Mouse (Mus musculus) gastrocnemius, adult 8-10 months (tissue): ENCODE measurements around the gene Adgrl1. TPM values are rescaled to one million over a fixed set of nuclear protein-coding genes. Genes with fewer than 3 reads are reported as not detected.

Source experiments
- DNase-seq, 2 experiments: peaks; one replicate each; pipeline ENCODE4 v3.0.0; 2022; ENCODE audit warnings: low spot score in 2 of 2
- total RNA-seq, 4 experiments: library from RNA; stranded (reverse); gene quantifications; 2 replicates each; pipeline ENCODE4 v1.2.4; 2022

The Adgrl1 gene
- 10 to 100 TPM in 2 of 4 experiments, 1 to 10 TPM in 2; 9.8 to 17.5 (median 12.5) TPM for total RNA-seq

DNA sequence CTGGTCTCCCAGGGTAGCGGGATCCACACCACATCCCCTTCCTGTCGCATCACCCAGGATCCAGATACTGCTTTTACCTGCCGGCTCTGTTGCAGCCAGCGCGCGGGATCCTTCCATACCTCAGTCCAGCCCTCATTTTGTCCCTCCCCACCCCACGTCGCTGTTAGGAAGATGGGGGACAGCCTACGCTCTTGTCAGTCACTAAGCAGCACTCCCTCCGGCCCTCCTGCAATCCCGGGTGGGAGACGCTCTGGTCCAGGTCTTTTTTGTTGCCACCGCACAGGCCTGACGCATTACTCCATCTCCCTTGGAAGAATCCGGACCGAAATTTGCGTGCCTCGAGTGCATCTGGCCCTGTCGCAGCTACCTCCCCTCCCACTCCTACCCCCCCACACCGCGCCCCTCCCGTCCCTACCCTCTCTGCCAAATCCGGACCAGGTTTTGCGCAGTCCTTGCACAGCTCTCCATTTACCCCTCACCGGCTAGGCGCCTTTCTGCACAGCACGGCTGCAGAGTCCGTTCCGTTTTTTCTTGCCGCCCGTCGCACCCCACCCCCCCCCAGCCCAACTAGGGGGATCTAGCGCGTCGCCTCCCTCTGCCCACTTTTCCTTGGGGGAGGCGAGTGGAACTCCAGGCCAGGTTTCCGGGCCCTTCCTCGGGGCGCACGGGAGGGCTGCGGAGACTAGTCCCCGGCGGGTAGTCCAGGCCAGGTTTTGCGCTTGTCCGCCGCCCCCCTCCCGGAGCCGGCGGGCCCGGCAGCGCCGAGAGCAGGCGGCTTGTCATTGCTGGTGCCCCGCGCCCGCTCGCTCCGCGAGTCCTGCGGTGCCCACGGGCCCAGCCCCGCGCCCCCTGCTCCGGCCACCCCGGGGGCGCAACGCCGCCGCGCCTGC is at the start of gene Adgrl1:
Gene Adgrl1 (plus strand): TSS at position 743 of the 890 bp plus-strand sequence.
- peak; percentile 61 to 69 for DNase-seq

DNA sequence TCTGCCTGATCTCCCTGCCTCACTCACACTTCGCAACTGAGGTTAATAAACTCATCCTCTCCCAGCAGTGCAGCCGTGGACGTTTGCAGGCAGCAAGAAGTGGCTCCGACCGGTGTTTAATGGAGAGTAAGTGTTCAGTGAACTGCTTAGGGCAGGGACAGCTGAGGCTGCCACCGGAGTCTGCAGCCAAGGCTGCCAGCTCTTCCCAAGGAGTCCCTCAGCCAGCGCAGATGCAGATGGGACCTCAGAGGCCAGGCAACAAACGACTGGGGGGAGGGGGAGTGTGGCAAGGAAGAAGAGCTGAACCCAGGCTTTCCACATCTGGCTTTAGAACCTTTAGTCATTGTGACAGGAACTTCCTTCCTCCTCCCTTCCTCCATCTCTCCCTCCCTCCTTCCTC is 47.6 kb upstream of the Adgrl1 start:
- DNase-seq: no peak

DNA sequence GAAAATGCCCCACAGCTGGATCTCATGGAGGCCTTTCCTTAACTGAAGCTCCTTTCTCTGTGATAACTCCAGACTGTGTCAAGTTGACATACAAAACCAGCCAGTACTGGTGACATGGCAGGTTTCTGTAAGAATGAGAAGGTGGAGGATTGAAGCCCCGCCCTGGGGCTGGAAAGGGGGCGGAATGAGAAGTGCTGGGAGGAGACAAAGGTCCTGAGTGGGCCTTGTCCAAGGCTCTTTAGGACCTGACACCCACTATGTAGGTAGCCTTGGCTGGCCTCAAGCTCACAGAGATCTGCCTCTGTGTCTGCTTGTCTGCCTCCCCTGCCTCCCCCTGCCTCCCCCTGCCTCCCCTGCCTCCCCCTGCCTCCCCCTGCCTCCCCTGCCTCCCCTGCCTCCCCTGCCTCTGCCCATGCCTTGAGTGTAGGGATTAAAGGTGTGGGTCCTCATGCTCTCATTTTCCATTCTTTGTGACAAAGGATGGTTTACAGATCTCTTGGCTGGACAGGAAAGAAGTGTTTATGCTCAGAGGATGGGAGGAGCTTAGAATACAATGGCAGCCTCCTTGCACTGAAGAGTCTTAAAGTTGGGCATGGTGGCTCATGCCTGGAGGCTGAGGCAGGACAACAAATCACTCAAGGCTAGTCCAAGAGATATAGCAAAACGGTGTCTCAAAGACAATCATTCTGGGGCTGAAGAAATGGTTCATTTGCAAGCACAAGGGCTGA is 46.4 kb upstream of the Adgrl1 start:
- DNase-seq: no peak

DNA sequence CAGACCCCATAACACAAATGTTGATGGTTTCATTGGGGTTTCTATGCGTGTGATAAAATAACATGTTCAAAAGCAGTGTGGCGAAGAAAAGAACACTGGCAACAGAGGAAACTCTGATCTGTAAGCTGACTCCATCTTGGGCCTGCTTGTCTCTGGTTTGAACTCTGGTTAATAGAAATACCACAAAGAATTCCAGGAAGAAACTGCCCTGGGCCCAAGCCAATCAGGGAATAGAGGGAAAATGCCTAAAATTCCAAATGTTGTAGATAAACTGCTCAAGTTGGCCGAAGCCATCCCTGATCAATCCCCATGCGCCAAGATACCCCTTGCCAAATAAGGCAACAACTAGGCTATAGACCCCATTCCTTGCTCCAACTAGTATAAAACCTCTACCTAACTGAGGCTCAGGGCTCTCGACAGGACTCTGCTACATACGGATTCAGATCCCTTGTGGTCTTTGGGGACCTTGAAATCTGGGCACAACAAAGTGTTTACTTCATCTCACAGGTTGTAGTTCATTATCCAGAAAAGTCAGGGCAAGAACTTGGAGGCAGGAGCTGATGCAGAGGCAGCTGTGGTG is 43.3 kb upstream of the Adgrl1 start:
- DNase-seq: no peak

DNA sequence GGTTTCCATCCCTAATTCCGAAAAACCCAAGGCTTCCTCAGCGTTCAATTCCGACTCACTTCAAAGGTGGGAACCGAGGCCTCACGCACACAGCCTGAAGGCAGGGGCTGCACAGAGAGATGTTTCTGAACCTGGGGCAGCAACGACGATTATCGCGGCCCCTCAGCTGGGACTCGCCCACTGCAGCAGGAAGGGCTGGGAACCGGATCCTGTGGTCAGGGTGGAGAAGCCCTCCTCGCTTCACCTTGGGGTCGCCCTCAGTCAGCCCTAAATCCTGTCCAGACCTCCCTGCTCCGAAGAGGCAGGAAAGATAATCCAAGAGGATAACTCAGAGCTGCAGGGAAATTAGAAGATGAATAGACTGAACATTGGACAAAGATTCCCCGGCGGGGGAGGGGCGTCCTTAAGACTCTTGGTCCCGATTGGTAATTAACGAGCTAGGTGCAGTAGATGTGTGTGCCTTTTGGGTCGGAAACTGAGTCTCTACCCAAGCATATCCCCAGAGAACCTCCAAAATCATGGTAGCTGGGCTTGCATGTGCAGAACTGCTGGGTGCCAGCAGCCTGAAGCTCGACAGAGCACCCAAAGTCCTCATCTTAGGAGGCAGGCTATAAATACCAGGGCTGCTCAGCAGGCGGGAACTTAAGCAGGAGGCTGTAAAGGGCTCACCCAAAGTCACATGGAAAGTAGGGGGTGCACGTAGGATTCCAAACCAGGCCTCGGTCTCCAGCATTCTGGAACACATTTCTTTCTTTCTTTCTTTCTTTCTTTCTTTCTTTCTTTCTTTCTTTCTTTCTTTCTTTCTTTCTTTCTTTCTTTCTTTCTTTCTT is 37.3 kb upstream of the Adgrl1 start:
- DNase-seq: no peak

DNA sequence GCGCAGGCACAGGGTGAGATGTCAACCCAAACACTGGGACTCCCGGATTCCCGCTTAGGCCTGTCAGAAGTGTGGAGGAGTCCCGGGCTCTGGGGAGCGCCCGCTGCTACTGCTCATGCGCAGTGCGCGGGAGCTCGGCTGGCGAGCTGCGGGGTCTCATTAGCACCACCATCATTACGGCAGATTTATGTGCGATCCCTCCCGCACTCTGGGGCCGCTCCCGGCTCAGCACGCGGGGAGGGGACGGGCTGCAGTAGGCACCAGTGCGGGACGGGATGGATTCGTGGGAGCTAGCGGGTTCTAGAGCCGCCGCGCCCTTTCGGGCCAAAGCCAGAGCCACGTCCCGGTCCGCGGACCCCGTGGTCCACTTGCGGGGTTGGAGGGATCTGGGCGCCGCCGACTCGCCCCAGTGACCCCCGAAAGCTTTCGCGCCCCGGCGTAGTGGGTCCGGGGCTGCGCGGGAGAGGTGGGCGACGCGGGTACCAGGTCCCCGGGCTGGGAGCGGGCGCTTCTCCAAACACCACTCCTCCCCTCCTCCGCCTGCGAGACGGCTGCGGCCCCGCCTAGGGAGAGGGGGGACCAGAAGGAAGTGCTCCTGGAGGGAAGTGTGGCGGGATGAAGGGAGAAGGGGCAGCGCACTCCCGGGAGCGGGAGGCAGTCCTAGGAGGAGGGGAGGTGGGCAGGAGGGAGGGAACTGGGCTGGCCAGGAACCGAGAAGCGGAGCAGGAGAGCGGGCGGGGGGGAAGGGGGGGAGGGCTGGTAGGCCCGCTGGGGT is 24.8 kb upstream of the Adgrl1 start:
- peak in 1 of 2 experiments; percentile 24 for DNase-seq

DNA sequence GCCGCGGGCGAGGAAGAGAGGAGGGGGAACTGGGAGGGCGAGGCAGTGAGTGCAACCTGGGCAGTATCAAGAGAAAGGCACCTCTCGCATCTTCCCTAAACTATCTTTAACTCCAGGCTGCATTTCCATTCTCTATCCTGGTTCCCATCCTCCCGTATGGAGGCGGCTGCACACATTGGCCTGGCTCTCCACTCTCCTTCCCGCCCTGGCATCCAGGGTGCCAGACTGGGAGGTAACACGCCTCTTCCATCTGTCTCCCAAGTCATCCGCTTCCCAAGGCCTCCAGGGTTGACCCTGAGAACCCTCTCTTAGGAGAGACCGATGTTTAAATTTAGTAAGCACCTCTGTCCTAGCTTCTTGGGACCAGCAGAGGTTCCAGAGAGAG is 24.3 kb upstream of the Adgrl1 start:
- no peak for DNase-seq

DNA sequence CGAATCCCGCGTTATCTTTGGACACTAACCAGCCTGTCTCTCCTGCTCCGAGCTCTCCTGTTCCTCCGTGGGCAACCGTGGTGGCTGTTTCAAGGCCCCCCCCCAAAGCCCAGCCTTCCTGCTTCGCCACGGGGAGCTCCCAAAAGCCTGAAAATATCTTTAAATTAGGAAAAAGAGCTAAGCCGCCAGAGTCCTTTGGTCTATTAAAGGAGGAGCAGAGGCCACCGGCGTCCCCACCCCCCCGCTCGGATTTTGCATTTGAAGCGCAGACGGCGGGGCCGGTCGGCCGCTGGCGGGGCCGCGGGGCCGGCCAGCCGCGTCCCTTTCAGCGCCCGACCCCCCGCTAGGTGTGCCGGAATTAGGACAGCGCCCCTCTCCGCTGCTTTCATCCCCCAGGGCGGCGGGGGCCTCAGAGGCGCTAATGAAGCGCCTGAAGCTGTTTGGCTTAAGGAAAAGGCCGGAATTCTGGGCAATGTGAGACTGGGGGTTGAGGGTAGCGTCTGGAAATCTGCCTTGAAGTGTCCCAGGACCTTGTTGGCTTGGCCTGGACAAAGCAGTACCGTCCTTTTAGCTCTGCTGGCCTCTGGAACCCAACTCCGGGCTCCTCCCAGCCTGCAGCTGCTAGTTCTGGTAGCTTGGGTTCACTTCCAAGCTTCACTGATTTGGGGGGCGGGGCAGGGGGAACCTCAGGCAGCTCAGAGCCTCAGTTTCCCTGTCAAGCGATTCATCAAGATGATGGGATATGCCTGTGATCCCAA is 23.6 kb upstream of the Adgrl1 start:
- DNase-seq: no peak

DNA sequence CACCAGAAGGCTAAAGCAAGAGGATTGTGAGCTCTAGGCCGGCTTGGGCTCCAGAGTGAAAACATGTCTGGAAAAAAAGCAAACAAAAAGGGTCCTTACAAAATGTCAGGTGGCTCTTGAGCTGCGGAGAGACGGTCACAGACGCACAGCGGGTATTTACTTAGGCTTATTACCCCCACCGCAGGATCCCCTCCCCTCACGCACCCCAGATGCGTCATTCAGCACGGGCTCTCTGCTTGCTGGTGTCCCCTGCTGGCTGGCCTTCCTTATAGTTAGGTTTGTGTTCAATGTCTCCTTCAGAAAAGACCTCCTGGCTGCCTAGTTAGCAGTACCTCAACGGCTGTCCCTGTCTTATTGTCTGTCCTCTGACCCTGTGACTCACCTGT is 23.1 kb upstream of the Adgrl1 start:
- DNase-seq: no peak

DNA sequence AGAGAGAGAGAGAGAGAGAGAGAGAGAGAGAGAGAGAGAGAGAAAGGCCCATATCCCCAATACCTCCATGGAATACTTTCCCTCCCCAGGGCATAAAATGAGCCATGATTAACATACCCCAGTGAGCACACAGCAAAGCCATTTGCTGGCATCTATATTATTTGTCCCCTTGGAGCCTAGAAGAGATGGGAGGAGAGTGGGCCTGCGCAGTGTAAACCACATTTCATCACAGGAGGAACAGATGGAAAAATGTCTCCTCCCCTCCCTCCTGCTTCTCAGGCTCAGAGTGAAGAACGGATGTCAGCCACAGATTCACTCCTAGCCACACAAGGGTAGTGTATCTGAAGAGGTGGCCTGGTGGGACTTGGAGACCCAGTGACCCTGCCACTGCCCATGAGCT is 11.5 kb upstream of the Adgrl1 start:
- no peak for DNase-seq

DNA sequence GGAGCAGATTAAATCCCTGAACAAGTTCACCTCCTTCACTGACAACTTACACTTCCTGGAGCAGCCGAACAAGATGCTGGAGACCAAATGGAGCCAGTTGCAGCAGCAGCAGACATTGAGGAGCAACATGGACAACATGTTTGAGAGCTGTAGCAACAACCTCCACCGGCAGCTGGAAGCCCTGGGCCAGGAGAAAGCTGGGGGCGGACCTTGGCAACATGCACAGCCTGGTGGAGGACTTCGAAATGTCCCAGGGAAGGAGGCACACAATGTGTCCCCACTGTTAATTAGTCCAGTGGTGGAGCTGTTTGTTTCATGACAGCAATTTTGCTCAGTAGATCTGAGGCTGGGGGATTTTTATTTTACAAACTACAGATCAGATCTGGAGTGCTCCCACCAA is 7.8 kb upstream of the Adgrl1 start:
- no peak for DNase-seq

DNA sequence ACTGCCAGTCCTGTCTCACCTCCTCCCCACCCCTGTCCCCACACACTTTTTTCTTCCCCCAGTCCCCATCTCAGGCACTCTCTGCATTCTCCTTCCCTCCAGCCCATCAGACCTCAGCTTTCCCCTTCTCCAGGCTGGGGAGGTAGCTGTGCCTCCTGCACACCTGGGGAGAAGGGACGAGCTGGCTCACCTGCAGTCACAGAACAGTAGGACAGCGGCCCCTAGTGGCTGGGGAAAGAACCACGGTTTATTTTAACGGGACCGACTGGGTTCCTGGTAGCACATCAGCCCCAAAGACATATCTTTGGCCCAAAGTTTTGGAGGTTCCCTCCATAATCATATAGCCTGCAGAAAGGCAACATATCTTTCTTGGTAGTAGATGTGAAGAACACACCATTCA is 6.0 kb upstream of the Adgrl1 start:
- DNase-seq: peak; percentile 36 to 52

DNA sequence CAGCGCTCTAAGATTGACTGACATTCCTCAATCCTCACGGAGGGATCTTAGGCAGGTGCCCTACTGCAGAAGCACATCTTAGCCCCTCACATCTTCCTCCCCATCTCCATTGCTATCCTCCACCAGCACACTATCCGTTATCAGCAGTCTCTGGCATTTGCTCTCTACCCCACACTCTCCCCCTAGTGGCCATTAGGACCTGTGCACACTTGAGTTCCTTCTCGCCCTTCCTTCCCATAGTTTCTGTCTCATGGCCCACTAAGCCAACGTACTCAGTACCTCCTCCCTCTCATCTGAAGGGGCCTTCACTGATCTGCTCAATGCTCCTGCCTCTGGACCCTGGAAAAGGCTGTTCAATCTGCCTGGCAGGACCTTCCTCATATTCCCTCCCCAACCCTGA is 4.0 kb upstream of the Adgrl1 start:
- DNase-seq: no peak

DNA sequence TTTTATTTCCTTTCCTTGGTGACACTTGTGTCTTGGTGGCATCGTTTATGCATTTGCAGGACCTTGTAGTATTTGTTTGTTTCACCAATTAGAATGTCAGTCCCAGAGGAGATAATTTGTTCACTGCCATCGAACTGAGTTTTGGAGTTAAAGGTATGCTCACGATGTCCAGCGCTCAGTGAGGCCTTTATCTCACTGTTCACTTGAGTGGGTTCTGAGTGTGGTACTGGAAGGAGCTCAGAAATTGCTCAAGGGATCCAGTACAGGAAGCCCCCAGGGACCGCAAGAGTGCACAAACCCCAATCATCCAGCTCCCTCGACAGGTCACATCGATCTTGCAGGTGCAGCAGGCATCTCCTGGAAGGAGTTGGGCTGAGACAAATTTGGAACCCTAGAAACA is 3.4 kb upstream of the Adgrl1 start:
- no peak for DNase-seq

DNA sequence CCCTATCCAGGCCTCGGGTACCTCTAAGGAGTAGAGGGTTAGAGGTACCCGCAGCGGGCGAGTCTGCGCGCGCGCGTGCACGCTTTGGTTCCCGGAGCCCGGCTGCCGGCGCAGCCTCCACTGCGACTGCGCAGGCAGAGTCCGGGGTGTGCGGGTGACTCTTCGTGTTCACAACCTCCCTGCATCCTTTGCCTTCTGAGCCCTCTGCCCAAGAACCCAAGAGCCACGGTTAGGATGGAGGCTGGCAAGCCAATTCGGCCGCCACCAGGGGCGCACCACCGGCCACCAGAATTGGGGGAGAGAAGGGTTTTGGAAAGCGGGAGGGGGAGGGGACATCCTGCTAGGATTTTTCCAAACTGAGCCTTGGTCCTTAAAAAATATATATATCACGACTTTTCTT is 2.7 kb upstream of the Adgrl1 start:
- no peak for DNase-seq

DNA sequence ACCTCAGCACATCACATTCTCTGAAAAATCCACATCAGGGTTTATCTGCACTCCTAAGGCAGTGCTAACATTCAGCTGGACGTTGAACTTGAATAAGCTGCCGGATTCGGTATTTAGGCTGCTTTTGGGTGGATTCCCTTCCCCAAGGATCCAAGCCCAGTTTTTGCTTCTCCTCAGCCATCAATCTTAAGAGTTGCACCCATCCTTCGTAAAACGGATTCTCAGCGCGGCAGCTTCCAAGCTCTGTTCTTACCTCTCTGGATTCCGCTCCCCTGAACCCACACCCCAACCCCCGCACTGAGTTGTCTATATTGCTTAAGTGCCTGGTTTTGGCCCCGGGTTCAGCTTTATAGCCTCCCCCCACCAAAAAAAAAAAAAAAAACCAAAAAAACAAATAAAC is 1.4 kb upstream of the Adgrl1 start:
- no peak for DNase-seq

DNA sequence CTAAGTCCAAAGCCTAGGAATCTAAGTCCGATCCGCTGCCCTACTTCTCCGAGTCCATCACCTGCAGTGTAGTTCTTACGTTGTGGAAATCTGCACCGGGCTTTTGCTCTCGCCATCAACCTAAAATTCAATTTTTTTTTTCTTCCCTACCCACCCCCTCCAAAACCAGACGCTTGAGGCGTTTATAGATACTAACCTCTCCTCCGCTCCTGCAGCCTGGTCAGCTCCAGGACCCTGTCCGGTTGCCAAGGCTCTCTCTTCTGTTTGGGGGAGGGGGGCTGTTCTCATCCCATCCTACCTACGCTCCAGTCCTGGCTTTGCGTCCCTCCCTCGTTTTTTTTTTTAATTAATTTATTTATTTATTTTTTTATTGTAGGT is 931 bp upstream of the Adgrl1 start:
- DNase-seq: no peak

DNA sequence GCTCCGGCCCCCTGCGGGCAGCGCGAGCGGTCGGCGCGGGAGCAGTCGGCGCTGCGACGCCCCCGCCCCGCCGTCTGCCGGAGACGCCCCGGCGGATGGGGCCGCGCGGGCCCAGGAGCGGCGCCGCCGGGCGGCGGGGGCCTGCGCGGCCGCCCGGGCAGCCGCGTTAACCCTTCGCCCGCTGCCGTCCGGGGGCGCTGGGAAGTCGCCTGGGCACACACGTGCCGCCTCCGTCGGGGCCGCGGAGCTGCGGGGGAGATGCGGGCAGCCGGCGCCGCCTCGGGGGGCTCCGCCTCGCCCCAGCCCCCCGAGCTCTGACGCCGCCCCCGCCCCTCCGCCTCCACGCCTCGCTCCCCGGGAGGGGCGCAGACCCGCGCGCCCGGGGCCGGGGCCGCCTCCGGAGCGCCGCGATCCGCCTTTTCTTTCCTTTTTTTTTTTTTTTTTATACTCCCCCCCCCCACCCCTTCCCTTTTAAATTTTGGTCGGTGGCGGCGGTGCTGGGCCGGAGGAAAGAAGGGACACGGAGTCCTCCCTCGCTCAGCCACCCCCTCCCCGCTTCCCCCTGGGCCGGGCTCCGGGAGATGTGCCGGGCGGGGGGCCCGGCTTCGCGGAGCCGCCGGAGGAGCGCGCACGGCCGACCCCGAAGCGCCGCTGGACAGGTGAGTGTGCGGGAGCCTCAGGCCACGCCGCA is 506 bp downstream of the Adgrl1 start:
- DNase-seq: no peak

DNA sequence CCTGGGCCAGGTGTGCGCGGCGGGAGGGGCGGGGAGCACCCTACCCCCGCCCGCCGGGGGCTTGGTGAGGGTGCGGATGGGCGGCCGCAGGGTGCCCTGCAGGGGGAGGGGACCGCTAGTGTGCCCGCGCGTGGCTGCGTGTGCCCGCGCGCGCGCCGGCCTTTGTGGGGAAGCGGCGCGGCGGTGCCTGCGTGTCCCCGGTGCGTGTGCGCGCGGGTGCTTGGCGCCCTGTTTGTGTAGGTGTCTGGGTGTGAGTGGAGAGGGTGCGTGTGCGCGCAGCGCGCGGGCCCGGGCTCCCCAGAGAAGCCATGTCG is 1.0 kb downstream of the Adgrl1 start:
- DNase-seq: no peak
